Mouse (Mus musculus) G1E (cell line): ENCODE data around the gene Pcdh15. TPM values are rescaled to one million over a fixed set of nuclear protein-coding genes. Genes with fewer than 3 reads are reported as not detected.

ENCODE experiments used
- ATAC-seq: 2 replicates; pipeline ENCODE4 v1.8.0; 2016; ENCODE audit warnings: mild to moderate bottlenecking; ENCODE audit not compliant: insufficient number of reproducible peaks, poor library complexity, low FRiP score, severe bottlenecking; ENCODE audit errors: extremely low read depth
- DNase-seq: peaks from one replicate; pipeline ENCODE4 v3.0.0; 2012; ENCODE audit warnings: low spot score
- H3K27me3 ChIP-seq: 2 replicates; pipeline ENCODE4 v1.6.1; 2012; ENCODE audit warnings: mild to moderate bottlenecking, low read length, inconsistent platforms; ENCODE audit not compliant: insufficient read depth
- H3K36me3 ChIP-seq: replicated peaks from 2 replicates; pipeline ENCODE3; 2012; ENCODE audit warnings: mild to moderate bottlenecking, inconsistent platforms
- H3K4me1 ChIP-seq: 2 replicates; pipeline ENCODE4 v1.6.1; 2012; ENCODE audit warnings: low read depth, low read length, inconsistent platforms, mixed read lengths; ENCODE audit not compliant: insufficient read depth
- H3K4me3 ChIP-seq: 2 replicates; pipeline ENCODE4 v1.5.1; 2012; ENCODE audit warnings: low read depth, mild to moderate bottlenecking, inconsistent platforms, low read length, moderate library complexity, mixed read lengths
- H3K9me3 ChIP-seq: replicated peaks from 2 replicates; pipeline ENCODE4 v1.6.1; 2012; ENCODE audit warnings: inconsistent platforms
- CTCF ChIP-seq: IDR thresholded peaks from 2 replicates; pipeline ENCODE4 v1.5.1; 2012; ENCODE audit warnings: low read depth, low read length, inconsistent platforms, mixed read lengths
- GATA1 ChIP-seq: IDR thresholded peaks from 2 replicates; pipeline ENCODE4 v1.6.1; 2012; ENCODE audit warnings: borderline replicate concordance, low read length, inconsistent platforms, mixed read lengths
- GATA2 ChIP-seq: IDR thresholded peaks from 2 replicates; pipeline ENCODE4 v1.6.1; 2012; ENCODE audit warnings: low read depth, low read length, inconsistent platforms, borderline replicate concordance
- POLR2AphosphoS5 ChIP-seq: IDR thresholded peaks from 2 replicates; pipeline ENCODE4 v1.6.1; 2012; ENCODE audit warnings: low read depth, low read length, inconsistent platforms; ENCODE audit not compliant: insufficient replicate concordance
- TAL1 ChIP-seq: conservative IDR thresholded peaks from 2 replicates; pipeline ENCODE4 v1.6.1; 2012; ENCODE audit warnings: low read depth, low read length, inconsistent platforms, mixed read lengths
- polyA plus RNA-seq: library from polyadenylated mRNA; stranded (reverse); fragments of >175 nt; gene quantifications from 2 replicates; pipeline ENCODE4 v1.2.3, GENCODE M21; 2012
- total RNA-seq, 2 experiments: library from RNA; stranded (forward) in 1 of 2; stranded (reverse) in 1 of 2; fragments of 200-1000 nt in 1 of 2; fragments of >200 nt in 1 of 2; fragmentation: Nextera tagmentation in 1 of 2; gene quantifications; 2 replicates each; pipeline ENCODE4 v1.2.3; 2014 to 2017

Pcdh15 gene
- total and polyA plus RNA-seq, 3 experiments, result 0.38 TPM; not detected in 2

DNA sequence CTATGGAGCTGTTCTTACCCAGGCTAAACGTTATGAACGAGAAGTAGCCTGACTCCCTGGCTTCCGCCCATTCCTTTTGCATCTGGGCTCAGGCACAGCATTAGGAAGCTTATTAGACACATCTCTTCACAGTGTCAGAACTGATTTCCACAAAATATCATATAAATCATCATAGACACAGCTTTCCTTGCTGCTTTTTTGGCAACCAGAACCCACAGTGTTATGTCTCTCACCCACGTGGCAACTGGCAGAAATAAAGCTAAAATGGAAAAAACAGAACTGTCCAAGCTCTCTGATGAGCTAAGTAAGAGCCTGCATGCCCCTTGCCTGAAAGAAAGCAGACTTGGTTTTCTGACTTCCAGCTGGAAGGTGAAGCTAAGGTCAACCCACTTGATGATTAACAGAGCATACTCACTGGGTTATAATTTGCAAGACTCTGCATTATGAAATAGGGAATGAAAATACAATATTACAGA lies 1580.9 kb downstream of the Pcdh15 start:
- TF ChIP-seq GATA2, result no peak
- TF ChIP-seq GATA1, result no peak
- TF ChIP-seq TAL1, result no peak
- TF ChIP-seq CTCF, result no peak
- TF ChIP-seq POLR2AphosphoS5, result no peak
- H3K4me3 ChIP-seq, result no peak overlapping the region
- H3K36me3 ChIP-seq, result no peaks in the 10 kb centered on the region
- no peaks in the 10 kb centered on the region for H3K27me3 ChIP-seq
- no peak for ATAC-seq
- DNase-seq, result no peak
- H3K9me3 ChIP-seq, result peaks cover 25% of the 10 kb centered on the region
- H3K4me1 ChIP-seq, result no peaks in the 10 kb centered on the region

DNA sequence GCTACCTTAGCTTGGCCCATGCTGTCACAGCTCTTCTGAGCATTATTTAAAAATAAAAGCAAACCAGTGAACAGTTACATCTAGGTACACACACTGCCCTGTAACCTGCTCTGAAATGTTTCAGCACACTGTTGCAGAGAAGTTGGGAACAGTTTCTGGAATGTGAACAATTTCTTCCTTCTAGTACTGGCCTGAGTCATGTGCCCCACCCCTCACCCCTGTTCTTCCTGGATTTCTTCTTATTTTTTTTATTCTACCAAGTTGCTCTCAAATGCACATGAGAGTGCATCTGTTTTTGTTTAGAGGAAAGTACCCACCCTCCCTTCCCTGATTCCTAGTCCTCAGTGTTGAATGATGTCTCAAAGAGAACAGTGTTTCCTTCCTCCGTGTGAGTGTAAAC lies 1581.4 kb downstream of the Pcdh15 start:
- TF ChIP-seq CTCF (no peak), POLR2AphosphoS5 (no peak), TAL1 (no peak), GATA1 (no peak), GATA2 (no peak)
- Histone ChIP-seq H3K36me3 (no peaks in the 10 kb centered on the region), H3K4me3 (no peak overlapping the region), H3K27me3 (no peaks in the 10 kb centered on the region), H3K9me3 (peaks cover 21% of the 10 kb centered on the region), H3K4me1 (no peaks in the 10 kb centered on the region)
- ATAC-seq, result no peak
- DNase-seq, result no peak
